Mouse (Mus musculus) embryonic facial prominence, embryonic 13.5 days (tissue): ENCODE data around the gene Frrs1l. TPM values are rescaled to one million over a fixed set of nuclear protein-coding genes. Genes with fewer than 3 reads are reported as not detected.

ENCODE experiments used
- ATAC-seq: fragments of 200-750 bp; cut with Nextera tagmentation; 2 replicates; pipeline ENCODE4 v1.8.0; 2017; ENCODE audit warnings: low read depth; ENCODE audit not compliant: insufficient number of reproducible peaks, insufficient read depth, low FRiP score, low TSS enrichment
- H3K27ac ChIP-seq: fragments of 300-500 bp; sonication (generic); 2 replicates; pipeline ENCODE4 v1.5.1; 2015; ENCODE audit warnings: moderate library complexity, mild to moderate bottlenecking, inconsistent platforms
- H3K27me3 ChIP-seq: fragments of 300-500 bp; sonication (generic); 2 replicates; pipeline ENCODE4 v1.6.1; 2015; ENCODE audit warnings: mild to moderate bottlenecking, inconsistent platforms
- H3K36me3 ChIP-seq: fragments of 300-500 bp; sonication (generic); 2 replicates; pipeline ENCODE4 v1.6.1; 2015; ENCODE audit warnings: mild to moderate bottlenecking, inconsistent platforms
- H3K4me1 ChIP-seq: fragments of 300-500 bp; sonication (generic); 2 replicates; pipeline ENCODE4 v1.6.1; 2015; ENCODE audit warnings: inconsistent platforms
- H3K4me2 ChIP-seq: fragments of 300-500 bp; sonication (generic); 2 replicates; pipeline ENCODE4 v1.6.1; 2015; ENCODE audit warnings: moderate library complexity, mild to moderate bottlenecking, inconsistent platforms
- H3K4me3 ChIP-seq: fragments of 300-500 bp; sonication (generic); 2 replicates; pipeline ENCODE4 v1.5.1; 2015; ENCODE audit warnings: mild to moderate bottlenecking, inconsistent platforms
- H3K9ac ChIP-seq: fragments of 300-500 bp; sonication (generic); 2 replicates; pipeline ENCODE4 v1.6.1; 2015; ENCODE audit warnings: mild to moderate bottlenecking, inconsistent platforms
- H3K9me3 ChIP-seq: fragments of 300-500 bp; sonication (generic); 2 replicates; pipeline ENCODE4 v1.6.1; 2016; ENCODE audit warnings: inconsistent platforms
- WGBS: fragments of 180-500 bp; shearing (Covaris S2); methylation state at CpG from one replicate; pipeline ENCODE4 v1.1.7; 2015; ENCODE audit warnings: mixed read lengths; 5-methylcytosine and 5-hydroxymethylcytosine counted together
- polyA plus RNA-seq: library from polyadenylated mRNA; unstranded; fragments of >200 nt; fragmentation: Nextera tagmentation; extraction: Ambion mirVana; gene quantifications from 2 replicates; pipeline ENCODE4 v1.2.1, GENCODE M21; 2015

The Frrs1l gene
- polyA plus RNA-seq, 1 experiment from 2014 or later, result 3.1 TPM

- Histone ChIP-seq H3K9ac (no peak overlapping the region), H3K36me3 (peaks cover 71% of the 10 kb centered on the region), H3K4me1 (peaks cover 14% of the 10 kb centered on the region), H3K9me3 (no peaks in the 10 kb centered on the region), H3K4me2 (no peak overlapping the region), H3K4me3 (no peak overlapping the region), H3K27me3 (no peaks in the 10 kb centered on the region), H3K27ac (no peak overlapping the region)
- 88% methylated on average over 7 of the region's 7 CpGs for WGBS
- no peak for ATAC-seq
These were observed 77.7 kb downstream of the Frrs1l start for GRCm38 (mm10) chr4:56912382-56913001.

- Histone ChIP-seq H3K9ac (no peak overlapping the region), H3K27me3 (no peaks in the 10 kb centered on the region), H3K4me3 (no peak overlapping the region), H3K9me3 (no peaks in the 10 kb centered on the region), H3K4me1 (peaks cover 11% of the 10 kb centered on the region), H3K27ac (no peak overlapping the region), H3K4me2 (no peak overlapping the region), H3K36me3 (peaks cover 77% of the 10 kb centered on the region)
- WGBS, result 51% methylated on average over 3 of the region's 3 CpGs
- no peak for ATAC-seq
These were observed 80.6 kb downstream of the Frrs1l start for GRCm38 (mm10) chr4:56909568-56909967.

- no peak for ATAC-seq
- Histone ChIP-seq H3K4me1 (no peaks in the 10 kb centered on the region), H3K36me3 (peaks cover 85% of the 10 kb centered on the region), H3K27me3 (no peaks in the 10 kb centered on the region), H3K27ac (no peak overlapping the region), H3K9ac (no peak overlapping the region), H3K4me2 (no peak overlapping the region), H3K4me3 (no peak overlapping the region), H3K9me3 (no peaks in the 10 kb centered on the region)
- 93% methylated on average over 5 of the region's 5 CpGs for WGBS
These were observed 82.5 kb downstream of the Frrs1l start for GRCm38 (mm10) chr4:56907671-56908070.

Other genes with a start within 250 kb of the Frrs1l start
- gene Actl7b, start 248.9 kb downstream of the Frrs1l start, polyA plus RNA-seq, result not detected in 2 replicates
- not detected in 2 replicates for gene Actl7a, start 247.0 kb downstream of the Frrs1l start, polyA plus RNA-seq
- 52.2 and 54.4 TPM in 2 replicates for gene Elp1, start 188.1 kb downstream of the Frrs1l start, polyA plus RNA-seq
- gene Fam206a, start 188.0 kb downstream of the Frrs1l start, polyA plus RNA-seq, result 20.7 and 21.2 TPM in 2 replicates
- gene Ctnnal1, start 125.2 kb downstream of the Frrs1l start, polyA plus RNA-seq, result 27.7 and 29.0 TPM in 2 replicates
- gene Tmem245, start 43.0 kb downstream of the Frrs1l start, polyA plus RNA-seq, result 9.9 and 11.2 TPM in 2 replicates
- gene Epb41l4b, start 153.0 kb upstream of the Frrs1l start, polyA plus RNA-seq, result 2.5 and 3.1 TPM in 2 replicates